Mouse (Mus musculus) frontal cortex, postnatal 14 days (tissue): ENCODE results near the gene Eed.

Experiments
- DNase-seq, 2 experiments: peaks; one replicate each; pipeline ENCODE4 v3.0.0; 2022; ENCODE audit warnings: low spot score in 2 of 2

Eed gene

DNA sequence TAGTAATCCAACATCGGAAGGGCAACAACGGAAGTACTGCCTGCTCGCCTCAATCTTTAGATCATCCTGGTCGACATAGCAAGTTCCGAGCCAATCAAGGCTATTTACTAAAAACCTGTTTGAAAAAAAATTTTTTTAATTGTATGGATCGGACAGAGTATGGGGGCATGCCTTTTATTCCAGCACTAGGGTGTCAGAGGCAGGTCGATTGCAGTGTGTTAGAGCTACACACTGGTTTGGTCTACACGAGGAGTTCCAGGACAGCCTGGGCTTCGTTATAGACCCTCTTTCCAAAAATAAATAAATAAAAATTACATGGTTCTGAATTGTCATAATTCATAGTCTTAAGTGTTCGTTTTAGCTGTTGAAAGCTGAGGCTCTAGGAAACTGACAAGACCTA lies 774 bp upstream of the Eed start:
- no peak for DNase-seq

DNA sequence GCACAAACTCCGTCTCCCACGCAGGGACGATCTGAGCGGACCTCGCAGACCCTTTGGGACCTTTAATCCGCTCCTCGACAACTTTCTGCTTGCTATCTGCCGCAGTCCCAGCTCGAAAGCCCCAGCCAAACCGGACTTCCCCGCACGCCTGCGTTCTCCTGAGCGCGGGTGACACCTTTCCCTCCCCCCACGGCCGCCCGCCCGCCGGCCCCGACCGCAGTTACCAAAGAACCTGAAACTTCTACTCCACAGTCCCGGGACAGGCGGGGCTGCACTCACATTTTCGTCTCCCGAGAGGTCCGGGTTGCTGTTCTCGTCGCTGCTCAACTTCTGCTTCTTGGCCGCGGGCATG lies 674 bp downstream of the Eed start:
- no peak for DNase-seq

DNA sequence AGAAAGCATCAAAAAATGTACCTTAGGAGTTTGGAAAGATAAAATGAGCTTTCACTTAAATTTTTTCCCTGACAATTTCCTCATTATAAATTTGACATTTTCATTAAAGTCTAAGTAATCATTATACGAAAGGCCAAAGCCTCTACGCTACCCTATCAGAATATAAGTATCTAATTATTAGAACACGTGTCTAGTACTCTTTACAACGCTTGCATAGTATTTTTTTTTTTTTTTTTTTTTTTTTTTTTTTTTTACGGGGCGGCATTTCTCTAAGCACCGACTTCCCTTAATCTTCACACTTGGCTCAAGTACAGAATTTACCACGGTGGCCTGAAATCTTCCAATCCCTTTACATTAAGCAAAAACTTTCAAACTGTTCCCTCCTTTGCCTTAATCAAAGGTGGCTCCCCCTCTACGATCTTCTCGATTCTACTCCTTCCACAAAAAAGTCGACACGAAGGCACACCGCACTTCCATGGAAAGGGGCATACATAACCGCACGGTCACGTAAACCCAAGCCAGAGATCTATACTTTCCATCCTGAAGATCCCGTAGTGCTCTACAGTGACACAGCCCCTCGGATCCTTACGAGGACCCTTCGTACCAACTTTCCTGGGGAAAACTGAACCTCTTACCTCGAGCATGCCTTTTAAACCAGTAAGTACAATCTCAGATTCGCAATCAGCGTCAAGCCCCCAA lies 1.2 kb downstream of the Eed start:
- DNase-seq = no peak

DNA sequence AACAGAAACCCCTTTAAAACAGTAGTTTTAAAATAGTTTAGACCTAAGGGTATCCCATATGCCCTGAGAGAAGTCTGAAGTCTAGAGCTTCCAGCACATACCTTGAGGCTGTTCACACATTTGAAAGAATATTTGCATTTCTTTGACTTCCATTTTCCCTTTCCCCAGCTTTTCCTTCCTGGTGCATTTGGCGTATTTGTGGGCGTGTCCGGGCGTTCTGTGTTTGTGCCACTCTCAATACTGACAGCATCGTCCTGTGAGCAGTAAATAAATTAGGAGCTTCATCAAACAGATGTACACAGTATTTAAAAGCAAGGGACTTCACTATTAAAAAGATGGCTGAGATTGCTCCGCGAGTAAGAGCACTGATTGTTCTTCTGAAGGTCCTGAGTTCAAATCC lies 4.0 kb downstream of the Eed start:
- no peak for DNase-seq

DNA sequence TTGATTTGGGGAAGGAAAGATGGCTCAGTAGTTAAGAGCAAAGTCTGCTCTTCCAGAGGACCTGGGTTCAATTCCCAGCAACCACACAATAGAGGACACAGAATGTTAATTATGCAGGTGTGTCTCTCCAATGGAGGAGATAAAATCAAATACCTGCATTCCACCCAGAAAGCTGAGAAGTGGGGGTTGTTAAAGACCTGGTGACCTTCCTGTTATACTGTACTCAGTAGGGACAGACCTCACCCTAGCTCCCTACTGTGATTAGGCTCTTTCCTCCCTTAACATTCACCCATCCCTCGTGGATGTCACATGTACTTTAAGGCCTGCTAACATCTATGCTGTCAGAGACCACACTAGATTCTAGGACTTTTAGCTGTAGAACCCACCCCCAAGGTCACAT lies 5.2 kb downstream of the Eed start:
- DNase-seq = no peak

DNA sequence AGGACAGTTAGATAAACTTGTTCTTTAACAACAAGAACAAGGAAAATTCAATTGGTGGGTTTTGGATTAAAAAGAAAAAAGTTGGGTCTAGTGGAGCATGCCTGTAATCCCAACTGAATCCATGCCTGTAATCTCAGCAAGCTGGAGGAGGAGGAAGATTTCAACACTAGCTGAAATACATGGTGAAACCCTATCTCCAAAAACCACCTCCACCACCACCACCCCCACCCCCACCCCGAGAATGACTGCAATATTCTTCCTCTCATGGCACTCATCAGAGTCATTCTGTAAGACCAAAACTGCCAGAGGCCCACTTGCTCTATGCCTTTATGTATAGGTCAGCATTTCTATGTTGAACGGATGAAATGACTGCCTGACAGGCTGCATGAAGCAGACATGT lies 13.5 kb downstream of the Eed start:
- no peak for DNase-seq

DNA sequence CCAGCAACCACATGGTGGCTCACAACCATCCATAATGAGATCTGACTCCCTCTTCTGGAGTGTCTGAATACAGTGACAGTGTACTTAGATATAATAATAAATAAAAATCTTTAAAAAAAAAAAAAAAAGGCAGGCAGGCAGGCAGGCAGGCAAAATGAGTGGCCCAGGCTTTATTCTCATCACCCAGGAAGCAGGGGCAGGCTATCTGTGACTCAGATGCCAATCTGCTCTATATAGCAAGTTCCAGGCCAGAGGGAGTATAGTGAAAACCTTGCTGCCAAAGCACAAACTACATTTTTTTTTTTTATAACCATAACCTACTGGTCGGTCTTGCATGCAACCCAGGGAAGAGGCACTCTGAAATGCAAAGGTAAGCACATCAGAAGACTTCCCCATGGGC lies 14.0 kb downstream of the Eed start:
- DNase-seq = no peak

DNA sequence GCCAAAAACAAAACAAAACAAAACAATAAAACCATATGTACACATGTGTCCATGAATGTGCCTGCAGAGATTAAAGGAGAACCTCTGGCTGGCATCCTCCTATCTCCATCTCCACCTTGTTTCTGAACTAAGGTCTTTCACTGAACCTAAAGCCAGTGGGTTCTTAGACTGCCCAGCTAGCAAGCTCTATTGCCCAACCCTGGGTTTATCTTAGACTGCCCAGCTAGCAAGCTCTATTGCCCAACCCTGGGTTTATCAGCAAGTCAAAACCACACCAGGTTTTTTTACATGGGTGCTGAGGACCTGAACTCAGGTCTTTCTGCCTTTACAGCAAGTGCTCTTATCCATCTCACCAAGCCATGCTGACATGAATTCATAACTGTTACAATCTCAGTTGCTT lies 17.6 kb downstream of the Eed start:
- no peak for DNase-seq

DNA sequence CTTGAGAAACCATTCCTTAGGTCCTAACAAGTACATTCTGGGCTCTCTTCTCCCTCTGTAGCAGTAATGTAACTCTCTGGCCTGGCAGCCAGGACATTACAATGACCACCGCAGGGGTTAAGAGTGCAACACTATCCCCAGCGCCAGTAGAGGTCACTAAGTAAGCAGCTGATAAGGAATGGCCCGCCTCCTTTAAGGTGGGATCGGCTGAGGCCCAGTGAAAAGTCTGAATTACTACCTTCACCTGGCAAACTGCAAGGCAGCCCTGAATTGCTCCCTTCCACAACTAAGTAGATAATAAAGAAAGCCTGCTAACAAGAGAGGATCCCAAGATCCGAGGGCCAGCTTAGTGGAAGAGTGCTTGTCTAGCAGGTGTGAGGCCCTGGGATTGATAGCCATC lies 23.5 kb downstream of the Eed start:
- DNase-seq = no peak

DNA sequence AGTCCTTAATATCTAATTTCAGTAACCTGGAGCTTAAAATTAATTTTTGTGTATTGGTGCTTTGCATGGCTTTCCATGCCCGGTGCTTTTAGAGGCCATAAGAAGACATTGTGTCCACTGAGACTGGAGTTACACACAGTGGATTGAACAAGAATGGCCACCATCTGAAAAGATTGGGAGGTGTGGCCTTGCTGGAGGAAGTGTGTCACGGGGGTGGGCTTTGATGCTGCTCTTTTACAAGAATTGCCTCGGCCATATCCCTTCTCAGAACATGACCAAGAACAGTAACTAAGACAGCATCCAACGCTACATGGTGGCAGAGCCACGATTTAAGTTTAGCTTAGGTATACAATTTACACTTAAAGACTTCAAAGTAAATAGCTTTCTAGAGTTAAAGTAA lies 26.5 kb downstream of the Eed start:
- DNase-seq = no peak

DNA sequence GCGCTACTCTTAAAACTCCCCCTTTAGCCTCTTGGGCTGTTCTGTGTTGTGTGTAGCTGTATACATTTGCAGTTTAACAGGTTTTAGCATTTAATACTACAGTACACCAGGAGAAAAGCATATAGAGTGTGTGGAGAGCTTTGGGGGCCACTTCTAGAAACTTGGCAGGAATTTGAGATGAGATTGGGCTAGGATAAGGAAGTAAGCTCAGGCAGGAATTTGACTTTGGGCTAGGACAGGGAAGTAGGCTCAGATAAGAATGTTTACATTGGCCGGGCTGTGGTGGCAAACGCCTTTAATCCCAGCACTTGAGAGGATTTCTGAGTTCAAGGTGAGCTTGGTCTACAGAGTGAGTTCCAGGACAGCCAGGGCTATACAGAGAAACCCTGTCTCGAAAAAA lies 31.4 kb downstream of the Eed start:
- DNase-seq = no peak

DNA sequence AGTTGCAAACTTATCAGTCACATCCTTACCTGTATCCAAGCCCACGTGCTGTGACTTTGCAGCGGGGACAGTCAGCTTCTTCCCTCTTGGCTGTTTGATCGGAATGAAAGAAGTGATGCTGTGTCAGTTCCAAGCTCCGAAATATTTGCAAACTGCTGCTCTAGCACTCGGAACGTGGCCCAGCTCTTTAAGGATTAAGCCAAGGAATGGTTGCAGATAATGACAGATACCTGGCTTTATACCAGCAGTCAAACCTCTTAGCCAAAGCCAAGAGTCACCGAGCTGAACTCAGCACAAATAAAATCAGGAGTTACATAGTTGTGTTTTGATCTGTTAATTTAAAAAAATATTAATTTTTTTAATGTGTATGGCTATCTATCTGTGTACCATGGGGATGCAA lies 32.8 kb downstream of the Eed start:
- no peak for DNase-seq

DNA sequence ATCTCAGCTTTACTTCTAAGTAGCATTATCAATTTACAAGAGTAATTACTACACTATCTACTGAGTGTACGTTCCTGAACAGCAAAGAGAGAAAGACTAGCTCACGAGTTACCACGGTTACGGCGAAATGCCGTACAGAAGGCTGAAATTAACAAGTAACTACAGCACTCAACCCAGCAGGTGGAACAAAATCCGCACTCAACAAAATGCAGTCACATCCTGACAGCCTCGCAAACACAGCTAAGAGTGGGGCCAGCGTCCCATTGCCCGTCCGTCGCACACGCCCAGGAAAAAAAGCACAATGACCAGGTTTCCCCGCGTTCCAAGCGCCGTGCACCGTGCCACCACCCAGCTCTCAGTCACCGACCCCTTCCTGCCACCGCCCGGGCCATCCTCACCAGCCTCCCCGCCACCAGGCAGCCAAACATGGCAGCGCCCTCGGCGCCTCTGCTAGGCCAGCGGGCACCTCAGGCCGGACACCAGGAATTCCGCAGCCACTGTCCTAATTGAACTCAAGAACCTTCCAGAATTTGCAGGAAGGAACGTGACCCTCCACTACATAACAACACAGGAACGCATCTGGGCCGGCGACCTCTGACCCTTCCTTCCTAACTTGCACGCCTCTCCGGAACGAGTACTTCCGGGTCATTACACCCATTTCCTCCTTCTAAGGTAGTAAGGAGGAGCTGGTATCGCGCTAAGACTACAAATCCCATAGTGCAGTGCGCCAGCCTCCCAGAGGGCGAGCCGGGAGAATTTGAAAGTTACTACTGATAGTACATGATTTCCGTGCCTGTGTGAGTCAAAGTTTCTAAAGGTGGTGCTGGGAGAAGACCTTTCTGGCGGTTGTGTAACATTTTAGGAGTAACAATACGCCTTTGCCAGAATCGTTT lies 40.0 kb downstream of the Eed start, which contains the start of gene Hikeshi:
Hikeshi (minus strand) TSS at position 634 of the 893 bp plus-strand sequence.
- peak; percentile 84 to 88 for DNase-seq

DNA sequence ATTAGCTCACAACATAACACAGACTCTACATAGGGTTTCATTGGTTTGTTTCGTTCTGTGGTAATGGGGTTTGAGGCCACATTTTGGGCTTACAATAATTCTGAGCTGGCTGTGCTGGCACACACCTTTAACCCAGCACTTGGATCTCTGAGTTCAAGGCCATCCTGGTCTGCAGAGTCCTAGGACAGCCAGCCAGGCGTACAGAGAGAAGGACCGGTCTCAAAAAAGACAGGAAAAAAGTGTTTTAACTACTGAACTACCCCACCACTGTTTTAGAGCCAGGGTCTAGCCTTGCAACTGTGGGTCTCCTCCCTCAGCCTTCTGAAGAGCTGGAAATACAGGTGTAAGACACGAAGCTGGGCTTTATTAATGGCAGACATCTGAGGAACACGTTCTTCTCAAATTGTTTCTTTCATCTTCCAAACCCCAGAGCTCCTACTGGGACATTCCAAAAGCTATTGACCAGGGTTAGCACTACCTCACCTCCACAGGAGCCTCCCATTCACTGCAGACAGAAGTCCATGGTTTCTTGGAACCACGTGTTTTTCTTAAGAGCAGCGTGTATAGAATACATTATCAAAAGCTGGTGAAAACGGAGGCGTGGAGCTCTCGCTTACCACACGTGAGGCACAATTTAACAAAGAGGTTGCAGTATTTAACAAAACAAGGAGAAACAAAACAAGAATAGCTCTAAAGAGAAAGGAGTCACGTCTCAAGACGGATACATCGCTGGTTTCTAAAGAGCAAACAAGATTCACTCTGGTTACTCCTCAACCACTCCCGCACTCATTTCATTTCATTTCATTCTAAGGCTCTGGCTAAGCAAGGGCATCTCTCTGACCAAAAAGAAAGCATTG lies 41.1 kb downstream of the Eed start:
- DNase-seq = no peak

DNA sequence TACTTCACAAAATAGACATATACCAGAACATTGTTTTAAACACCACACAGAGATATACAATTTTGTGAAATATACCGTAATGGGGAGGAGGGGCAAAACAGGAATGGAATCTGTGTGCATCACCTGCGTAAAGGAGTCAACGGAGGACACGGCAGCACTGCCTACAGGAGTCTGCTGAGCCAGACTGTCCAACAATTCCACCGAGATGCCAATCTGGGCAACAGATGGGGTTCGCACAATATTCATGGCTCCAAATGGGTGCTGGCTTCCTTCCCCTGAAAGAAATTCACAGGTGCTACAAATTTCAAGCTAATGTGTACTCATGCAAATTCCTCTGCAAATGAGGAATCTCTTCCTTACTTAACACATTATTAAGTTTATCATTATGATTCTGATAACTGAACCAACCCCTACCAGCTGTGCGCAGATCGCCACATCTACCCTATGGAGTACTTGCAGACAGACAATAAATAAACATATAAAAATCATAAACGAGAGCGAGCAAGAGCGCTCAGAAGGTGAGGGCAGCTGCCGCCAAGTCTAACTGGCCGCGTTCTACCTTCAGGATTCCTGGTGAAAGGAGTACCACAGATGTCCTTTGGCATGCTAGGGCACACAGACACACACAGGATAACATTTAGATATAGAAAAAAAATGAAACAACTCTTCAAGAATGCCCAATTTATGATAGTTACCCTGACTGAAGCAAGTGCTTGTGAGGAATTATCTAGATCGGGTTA lies 57.2 kb downstream of the Eed start:
- peak; percentile 27 to 34 for DNase-seq

DNA sequence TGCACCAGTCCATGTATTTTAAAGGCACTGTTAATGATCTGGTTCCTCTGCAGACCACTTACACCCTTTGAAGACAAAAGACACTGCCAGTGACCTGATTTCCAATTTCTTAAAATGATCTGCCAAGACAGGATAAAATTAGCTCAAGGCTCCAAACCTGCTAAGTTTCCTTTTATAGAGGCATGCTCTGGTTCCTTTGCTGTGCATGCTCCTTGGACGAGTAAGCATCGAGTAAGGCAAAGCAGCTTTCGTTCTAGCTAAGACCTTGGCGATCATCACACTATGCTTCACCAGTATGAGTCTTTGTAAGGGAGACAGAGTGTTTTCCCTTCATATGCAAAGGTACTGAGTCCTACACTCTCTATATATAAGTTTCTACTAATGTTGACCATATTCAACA lies 63.0 kb downstream of the Eed start:
- DNase-seq = no peak

DNA sequence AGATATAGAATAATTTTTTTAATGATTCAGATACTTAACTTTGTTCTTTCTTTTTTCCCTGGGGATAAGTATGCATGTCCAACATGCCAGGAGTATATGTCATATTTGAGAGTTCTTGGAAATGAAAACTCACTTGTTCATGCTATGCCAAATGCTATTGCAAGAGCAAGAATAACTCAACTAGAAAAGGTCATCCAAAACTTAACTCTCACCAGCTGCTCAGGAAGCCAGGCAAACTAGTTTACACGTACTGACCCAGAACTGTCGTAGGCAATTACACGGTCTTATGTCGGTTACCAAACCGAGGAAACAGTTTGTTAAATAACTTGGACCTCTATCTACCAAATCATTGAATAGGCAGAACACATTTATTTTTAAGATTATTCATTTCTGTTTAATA lies 64.1 kb downstream of the Eed start:
- DNase-seq = no peak

DNA sequence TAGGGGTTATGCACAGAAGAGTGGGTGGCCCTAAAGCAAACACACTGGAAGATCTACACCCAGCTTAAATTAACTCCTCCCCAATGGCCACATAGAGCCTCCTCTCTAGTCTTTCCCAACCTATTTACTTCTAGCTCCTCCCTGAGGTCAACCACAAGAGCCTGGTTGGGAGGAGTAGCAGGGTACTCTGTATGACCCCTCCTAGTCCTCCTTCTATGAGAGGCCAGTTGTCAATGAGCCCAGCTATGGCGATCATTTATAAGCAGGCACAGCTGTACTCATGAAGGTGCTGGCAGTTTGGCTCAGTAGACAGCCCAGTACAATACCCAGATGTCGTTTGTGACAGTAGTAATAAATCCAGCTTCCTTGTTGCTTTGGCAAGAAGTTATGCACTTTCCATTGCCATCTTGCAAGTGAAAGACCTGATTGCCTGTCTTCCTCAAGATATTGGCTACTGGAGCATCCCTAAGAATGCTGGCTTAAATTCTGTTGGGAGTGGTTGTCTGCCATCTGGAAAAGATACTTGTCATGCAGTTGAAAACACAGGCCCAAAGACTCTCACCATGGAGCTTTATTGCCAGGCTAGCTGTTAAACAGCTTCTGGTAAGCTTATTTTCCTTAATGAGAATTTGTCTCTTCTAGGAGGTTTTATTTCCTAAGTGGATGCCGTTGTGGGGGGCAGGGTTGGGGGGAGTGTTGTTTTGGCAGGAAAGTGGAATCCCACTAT lies 67.2 kb downstream of the Eed start:
- no peak for DNase-seq

DNA sequence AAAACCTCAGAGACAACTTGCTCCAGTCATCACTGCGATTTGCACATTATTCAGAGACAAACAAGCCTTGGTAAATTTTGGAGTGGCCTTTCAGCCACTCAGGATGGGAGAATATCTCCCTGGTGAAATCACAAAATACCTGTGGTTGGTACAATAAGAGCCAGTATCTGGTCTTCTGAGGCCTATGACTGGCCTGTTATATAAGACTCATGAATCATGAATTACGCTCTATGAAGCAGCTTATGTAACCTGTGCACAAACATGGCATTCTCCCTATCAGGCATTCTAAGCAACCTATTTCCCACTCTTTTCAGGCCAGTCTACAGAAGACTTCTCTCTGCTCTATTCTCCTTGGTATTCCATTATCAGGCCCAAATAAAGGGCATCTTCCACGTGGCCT lies 68.4 kb downstream of the Eed start:
- DNase-seq = no peak

DNA sequence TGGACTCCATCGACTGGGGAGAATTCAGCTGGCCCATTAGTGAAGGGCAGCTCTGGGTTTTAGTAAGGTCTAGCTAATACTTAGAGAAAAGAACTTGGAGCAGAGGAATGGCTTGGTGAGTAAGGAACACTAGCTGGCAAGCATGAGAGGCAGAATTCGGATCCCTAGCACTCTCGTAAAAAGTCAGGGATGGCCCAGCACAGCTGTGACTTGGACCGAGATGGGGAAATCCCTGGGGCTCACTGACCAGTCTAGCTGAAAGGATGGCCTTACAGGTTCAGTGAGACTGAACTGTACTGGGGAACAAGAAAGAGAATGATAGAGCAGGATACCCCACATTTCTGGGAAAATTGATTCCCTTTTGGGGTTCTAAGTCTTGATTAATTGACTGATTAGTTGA lies 71.1 kb downstream of the Eed start:
- no peak for DNase-seq
